Mouse (Mus musculus) heart, embryonic 11.5 days (tissue): Measurements from ENCODE around the gene Pcx. TPM values are rescaled to one million over a fixed set of nuclear protein-coding genes. Genes with fewer than 3 reads are reported as not detected.

ENCODE experiments used
- ATAC-seq: fragments of 200-750 bp; cut with Nextera tagmentation; replicated peaks from 2 replicates; pipeline ENCODE4 v1.8.0; 2017; ENCODE audit warnings: moderate library complexity; ENCODE audit not compliant: insufficient number of reproducible peaks, low FRiP score, low TSS enrichment
- H3K27ac ChIP-seq: fragments of 300-500 bp; sonication (generic); 2 replicates; pipeline ENCODE4 v1.5.1; 2014; ENCODE audit warnings: mild to moderate bottlenecking, low read depth, low read length
- H3K27me3 ChIP-seq: fragments of 300-500 bp; sonication (generic); 2 replicates; pipeline ENCODE4 v1.6.1; 2014; ENCODE audit warnings: mild to moderate bottlenecking, low read length, mixed read lengths; ENCODE audit not compliant: control insufficient read depth, insufficient read depth
- H3K36me3 ChIP-seq: fragments of 300-500 bp; sonication (generic); 2 replicates; pipeline ENCODE4 v1.6.1; 2014; ENCODE audit warnings: mild to moderate bottlenecking, low read length, moderate library complexity, mixed read lengths; ENCODE audit not compliant: control insufficient read depth, insufficient read depth
- H3K4me1 ChIP-seq: fragments of 300-500 bp; sonication (generic); 2 replicates; pipeline ENCODE4 v1.6.1; 2014; ENCODE audit warnings: low read length; ENCODE audit not compliant: control insufficient read depth, insufficient read depth
- H3K4me2 ChIP-seq: fragments of 300-500 bp; sonication (generic); 2 replicates; pipeline ENCODE4 v1.6.1; 2014; ENCODE audit warnings: mild to moderate bottlenecking, moderate library complexity
- H3K4me3 ChIP-seq: fragments of 300-500 bp; sonication (generic); 2 replicates; pipeline ENCODE4 v1.5.1; 2014; ENCODE audit warnings: low read depth, low read length
- H3K9ac ChIP-seq: fragments of 300-500 bp; sonication (generic); 2 replicates; pipeline ENCODE4 v1.6.1; 2014; ENCODE audit warnings: mild to moderate bottlenecking, low read depth, low read length, moderate library complexity
- H3K9me3 ChIP-seq: fragments of 300-500 bp; sonication (generic); replicated peaks from 2 replicates; pipeline ENCODE4 v1.6.1; 2016; ENCODE audit warnings: low read length; ENCODE audit not compliant: control insufficient read depth
- whole genome bisulfite sequencing: fragments of 180-500 bp; shearing (Covaris S2); extraction: QIAGEN DNeasy Blood & Tissue Kit; methylation state at CpG from one replicate; pipeline ENCODE4 v1.1.7; 2014; ENCODE audit not compliant: insufficient replicate concordance; 5-methylcytosine and 5-hydroxymethylcytosine counted together
- polyA plus RNA-seq: library from polyadenylated mRNA; unstranded; fragments of >200 nt; fragmentation: Nextera tagmentation; extraction: Ambion mirVana; gene quantifications from 2 replicates; pipeline ENCODE4 v1.2.1, GENCODE M21; 2014

Pcx gene
- 12.8 and 13.9 TPM in 2 replicates for polyA plus RNA-seq

DNA sequence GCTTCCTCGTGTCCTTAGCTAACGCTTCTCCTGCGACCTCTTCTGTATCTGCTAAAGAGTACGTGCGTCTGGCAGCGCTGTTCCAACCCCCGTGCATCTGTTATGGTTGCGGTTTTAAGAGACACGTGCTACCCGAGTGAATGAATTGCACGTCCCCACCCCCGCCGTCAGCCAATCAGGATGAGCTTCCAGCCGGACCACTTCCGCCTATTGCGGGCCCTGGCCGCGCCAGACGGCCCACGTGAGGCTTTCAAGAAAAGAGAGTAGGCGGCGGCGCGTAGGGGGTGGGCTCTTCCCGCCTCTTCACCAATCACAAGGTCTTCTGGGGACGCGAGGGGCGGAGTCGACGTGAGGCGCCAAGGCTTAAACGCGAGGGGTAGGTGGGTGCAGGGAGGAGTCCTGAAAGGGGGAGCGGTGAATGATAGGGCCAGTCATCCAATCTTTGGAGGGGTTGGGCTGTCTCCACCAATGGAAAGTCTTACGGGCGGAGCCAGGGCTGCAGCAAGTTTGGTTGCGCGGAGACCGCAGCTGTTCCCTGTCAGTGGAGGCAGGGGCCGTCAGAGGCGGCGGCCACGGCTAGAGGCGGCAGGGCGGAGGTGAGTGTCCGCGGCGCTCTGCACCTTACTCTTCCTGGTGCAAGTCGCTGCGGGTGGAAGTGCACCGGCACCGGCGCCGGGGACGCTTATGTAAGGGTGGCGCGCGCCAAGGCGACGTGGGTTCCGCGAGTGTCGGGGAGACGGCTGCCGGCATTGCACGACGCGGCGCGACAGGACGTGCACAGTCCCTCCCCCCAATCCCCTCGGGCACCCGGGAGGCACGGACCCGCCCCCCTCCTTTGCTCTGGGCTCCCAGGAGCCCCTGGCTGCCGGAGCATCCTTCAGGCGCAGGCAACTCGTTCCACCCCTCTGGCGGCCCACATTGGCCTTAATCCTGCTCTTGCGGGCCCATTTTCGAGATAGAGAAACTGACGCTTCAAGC, at the start of gene Pcx:
Gene Pcx (plus strand): TSS at position 487 of the 978 bp plus-strand sequence.
- H3K9ac ChIP-seq: peak within 1 kb of the TSS; percentile 63
- peak within 1 kb of the TSS; percentile 73 for H3K4me3 ChIP-seq
- peak within 1 kb of the TSS; percentile 77 for H3K4me2 ChIP-seq
- under 1% methylated on average over 81 of the region's 82 CpGs for WGBS
- no peaks in the 10 kb centered on the region for H3K36me3 ChIP-seq
- 0 out of 2 replicates have a peak, but pooled peaks cover 6% of the 10 kb centered on the region for H3K4me1 ChIP-seq
- no peaks in the 10 kb centered on the region for H3K9me3 ChIP-seq
- peak; percentile 100 for ATAC-seq
- H3K27me3 ChIP-seq: no peaks in the 10 kb centered on the region
- no peak within 1 kb of the TSS for H3K27ac ChIP-seq

DNA sequence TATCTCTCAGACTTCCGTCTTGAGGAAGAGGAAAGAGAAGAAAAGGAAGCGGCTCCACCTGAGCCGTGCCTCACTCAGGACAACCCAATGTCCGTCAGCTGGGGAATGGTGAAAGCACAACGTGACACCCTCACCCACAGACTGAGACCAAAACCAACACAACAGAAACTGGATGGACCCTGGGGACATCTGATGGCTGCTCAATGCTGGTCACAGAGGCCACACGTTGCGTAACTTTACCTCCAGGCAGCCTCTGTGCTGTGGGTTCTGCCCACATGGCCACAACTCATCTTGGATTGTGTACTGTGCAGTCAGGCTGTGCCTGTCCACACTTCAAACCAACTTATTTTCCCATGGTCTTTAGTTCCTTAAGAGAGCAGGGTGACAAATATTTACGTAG, 48.3 kb upstream of the Pcx start:
- Histone ChIP-seq H3K36me3 (no peaks in the 10 kb centered on the region), H3K9ac (no peak overlapping the region), H3K4me1 (no peaks in the 10 kb centered on the region), H3K9me3 (no peaks in the 10 kb centered on the region), H3K4me3 (no peak overlapping the region), H3K4me2 (no peak overlapping the region), H3K27me3 (no peaks in the 10 kb centered on the region), H3K27ac (no peak overlapping the region)
- WGBS: 71% methylated on average over 8 of the region's 8 CpGs
- no peak for ATAC-seq

DNA sequence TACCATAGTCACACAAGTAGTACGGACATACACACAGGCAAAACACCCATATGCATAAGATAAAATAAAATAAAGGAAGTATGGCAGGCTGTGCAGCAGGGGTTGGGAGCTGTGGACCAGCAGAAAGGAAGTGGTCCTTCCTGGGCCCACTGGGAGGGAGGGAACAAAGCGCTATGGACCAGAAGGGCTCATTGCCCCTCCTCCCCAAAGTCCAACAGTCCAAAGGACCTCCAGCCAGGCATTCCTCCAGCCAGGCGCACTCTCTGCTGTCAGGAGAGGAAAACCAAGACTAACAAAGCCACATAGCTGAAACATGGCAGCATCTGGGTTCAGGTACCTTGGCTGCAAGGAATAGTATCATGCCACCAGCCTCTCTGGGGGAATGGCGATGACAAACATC, 45.6 kb upstream of the Pcx start:
- no peak overlapping the region for H3K27ac ChIP-seq
- WGBS: 80% methylated on average over 4 of the region's 4 CpGs
- H3K4me1 ChIP-seq: no peaks in the 10 kb centered on the region
- no peak overlapping the region for H3K4me3 ChIP-seq
- no peaks in the 10 kb centered on the region for H3K36me3 ChIP-seq
- H3K27me3 ChIP-seq: no peaks in the 10 kb centered on the region
- ATAC-seq: no peak
- no peak overlapping the region for H3K4me2 ChIP-seq
- no peak overlapping the region for H3K9ac ChIP-seq
- H3K9me3 ChIP-seq: no peaks in the 10 kb centered on the region

- no peak for ATAC-seq
- no peak overlapping the region for H3K4me2 ChIP-seq
- no peaks in the 10 kb centered on the region for H3K36me3 ChIP-seq
- no peaks in the 10 kb centered on the region for H3K9me3 ChIP-seq
- no peak overlapping the region for H3K4me3 ChIP-seq
- 23% methylated on average over 5 of the region's 5 CpGs for WGBS
- H3K4me1 ChIP-seq: no peaks in the 10 kb centered on the region
- H3K9ac ChIP-seq: no peak overlapping the region
- H3K27me3 ChIP-seq: no peaks in the 10 kb centered on the region
- no peak overlapping the region for H3K27ac ChIP-seq
These were observed 41.9 kb upstream of the Pcx start for GRCm38 (mm10) chr19:4468363-4468762.

GRCm38 (mm10) chr19:4473549-4473948, 36.7 kb upstream of the Pcx start:
- no peak overlapping the region for H3K27ac ChIP-seq
- no peaks in the 10 kb centered on the region for H3K36me3 ChIP-seq
- 86% methylated on average over 5 of the region's 5 CpGs for WGBS
- H3K9ac ChIP-seq: no peak overlapping the region
- no peak overlapping the region for H3K4me3 ChIP-seq
- no peaks in the 10 kb centered on the region for H3K9me3 ChIP-seq
- H3K27me3 ChIP-seq: peaks cover 27% of the 10 kb centered on the region
- H3K4me2 ChIP-seq: no peak overlapping the region
- ATAC-seq: no peak
- peaks cover 6% of the 10 kb centered on the region; the same call in 1 of the 2 replicates for H3K4me1 ChIP-seq

GRCm38 (mm10) chr19:4474739-4475138, 35.5 kb upstream of the Pcx start:
- Histone ChIP-seq H3K4me1 (peaks cover 6% of the 10 kb centered on the region; the same call in 1 of the 2 replicates), H3K4me3 (no peak overlapping the region), H3K9ac (no peak overlapping the region), H3K4me2 (no peak overlapping the region), H3K27me3 (peaks cover 27% of the 10 kb centered on the region), H3K27ac (no peak overlapping the region), H3K36me3 (no peaks in the 10 kb centered on the region), H3K9me3 (no peaks in the 10 kb centered on the region)
- WGBS: 43% methylated on average over 3 of the region's 3 CpGs
- no peak for ATAC-seq

- Histone ChIP-seq H3K9ac (no peak overlapping the region), H3K9me3 (no peaks in the 10 kb centered on the region), H3K4me3 (no peak overlapping the region), H3K4me2 (no peak overlapping the region), H3K4me1 (peaks cover 6% of the 10 kb centered on the region; the same call in 1 of the 2 replicates), H3K27ac (no peak overlapping the region), H3K27me3 (peaks cover 27% of the 10 kb centered on the region), H3K36me3 (no peaks in the 10 kb centered on the region)
- ATAC-seq: no peak
- 65% methylated on average over 11 of the region's 11 CpGs for WGBS
These were observed 34.9 kb upstream of the Pcx start for GRCm38 (mm10) chr19:4475224-4475925.

GRCm38 (mm10) chr19:4476601-4477257, 33.5 kb upstream of the Pcx start:
- 0 out of 2 replicates have a peak, but pooled peaks have one; percentile 17 for ATAC-seq
- peaks cover 6% of the 10 kb centered on the region; the same call in 1 of the 2 replicates for H3K4me1 ChIP-seq
- H3K9ac ChIP-seq: peak overlapping the region; percentile 66
- H3K4me2 ChIP-seq: peak overlapping the region; percentile 94
- H3K9me3 ChIP-seq: no peaks in the 10 kb centered on the region
- peaks cover 27% of the 10 kb centered on the region for H3K27me3 ChIP-seq
- under 1% methylated on average over 70 of the region's 70 CpGs for WGBS
- peak overlapping the region; percentile 54 for H3K4me3 ChIP-seq
- no peaks in the 10 kb centered on the region for H3K36me3 ChIP-seq
- no peak overlapping the region for H3K27ac ChIP-seq
